9 mouse cellular contexts compared by ENCODE assay signal in genomic region chr8:128679909-128680308, GRCm38 (mm10). TPM values are rescaled to one million over a fixed set of nuclear protein-coding genes. Genes with fewer than 3 reads are reported as not detected.
DNase-seq lines count a peak whose midpoint lies in the region; TF ChIP-seq lines count a peak whose summit lies in the region.
"Had no signal": no experiment of that assay in that cellular context is flagged by ENCODE, and none has a peak within 500 bp of the region (broad histone marks: within the 10 kb centered on the region; RNA-seq: fewer than 3 reads in every experiment).

No protein-coding gene starts in this region.

- no peak overlapping the region for H3K9ac ChIP-seq in liver, adult 2 months (ENCODE audit: low read depth, low read length)

- H3K36me3 ChIP-seq in liver, adult 2 months (ENCODE audit: control insufficient read depth, insufficient read depth, low read length) = no peaks in the 10 kb centered on the region
- H3K36me3 ChIP-seq in myocyte (ENCODE audit: control insufficient read depth, insufficient read depth) = no peaks in the 10 kb centered on the region
- H3K36me3 ChIP-seq: G1E had no signal

- DNase-seq in liver, adult 2 months (ENCODE audit: extremely low read depth, low read depth, low spot score) = peak; percentile 57
- no peak for DNase-seq in liver
- DNase-seq in heart, adult 9 months (ENCODE audit: low spot score in 2 of 2) = peak; percentile 80 to 88
- peak; percentile 71 for DNase-seq in kidney, postnatal 10 days
- DNase-seq in cerebellum, postnatal 25 days = no peak
- DNase-seq in thymus, postnatal 0 days (ENCODE audit: low spot score) = no peak
- DNase-seq in cerebellum, postnatal 14 days = no peak

- 83% methylated on average over 2 of the region's 2 CpGs for WGBS in liver, adult 2 months

- peak overlapping the region; percentile 71 for H3K27ac ChIP-seq in liver, adult 2 months (replicated peaks; ENCODE audit: insufficient read depth, low read depth, low read length)

- H3K27me3 ChIP-seq in liver, adult 2 months (ENCODE audit: control insufficient read depth, insufficient read depth, low read length) = no peaks in the 10 kb centered on the region
- no peaks in the 10 kb centered on the region for H3K27me3 ChIP-seq in myocyte (ENCODE audit: control insufficient read depth, insufficient read depth, insufficient read length)

- peak overlapping the region; percentile 4 for H3K4me2 ChIP-seq in myocyte (ENCODE audit: low read depth)

- peaks cover 2% of the 10 kb centered on the region; the same call in 1 of the 2 replicates for H3K4me1 ChIP-seq in liver, adult 2 months (ENCODE audit: control insufficient read depth, insufficient read depth, low read length)

- H3K4me3 ChIP-seq in liver, adult 2 months (ENCODE audit: insufficient read depth, low read depth, low read length) = no peak overlapping the region
- no peak overlapping the region for H3K4me3 ChIP-seq in myocyte

- no peak overlapping the region for H3ac ChIP-seq in myocyte (ENCODE audit: control insufficient read depth, insufficient read length)

- no peak for TF ChIP-seq POLR2A in liver, adult 2 months (IDR thresholded peaks at IDR 0.05; ENCODE audit: extremely low read depth, insufficient read depth, low read length)
- TF ChIP-seq POLR2A in myocyte (IDR thresholded peaks at IDR 0.05; ENCODE audit: insufficient read length, low read depth) = no peak

- no peaks in the 10 kb centered on the region for H3K79me2 ChIP-seq in liver, adult 2 months (ENCODE audit: control insufficient read depth, insufficient read depth, low read length)
- H3K79me2 ChIP-seq in myocyte (ENCODE audit: control insufficient read depth, insufficient read depth) = no peaks in the 10 kb centered on the region

- no peak for TF ChIP-seq CTCF in liver, adult 2 months (IDR thresholded peaks at IDR 0.05; ENCODE audit: low read depth, low read length)

TF ChIP-seq in myocyte, 11 proteins besides CTCF, POLR2A, EP300 and RAD21:
- TF ChIP-seq MYOG (IDR thresholded peaks at IDR 0.05; ENCODE audit: control insufficient read depth in 1 of 3, insufficient read depth in 1 of 3, insufficient read length in 2 of 3, low read depth in 2 of 3) (no peak), SRF (IDR thresholded peaks at IDR 0.05; ENCODE audit: control insufficient read depth, insufficient read length, low read depth) (peak; percentile 80), TCF12 (IDR thresholded peaks at IDR 0.05; ENCODE audit: insufficient read depth, poor library complexity, severe bottlenecking) (no peak)

RNA-seq across cellular contexts. Expression of gene Itgb1, which starts 5.5 kb away (rescaled TPM):
- total RNA-seq in liver, adult 2 months (2014; rRNA removed) = 109 and 119 TPM in 2 replicates
- polyA plus RNA-seq in liver, adult 2 months (2012; rRNA removed) = 23.5 and 24.8 TPM in 2 replicates
- 232 TPM for polyA plus RNA-seq in myocyte (2012; fragmentation: generic; extraction: Trizol)
- 105 and 107 TPM in 2 replicates for polyA plus RNA-seq in thymus, postnatal 0 days (2015; fragmentation: Nextera tagmentation; extraction: Ambion mirVana)

Comparison
In these comparisons a context has a peak if more than half of its experiments do, and no peak if none do; other contexts are left out.
1. DNase-seq: peak in liver, adult 2 months (single experiment), heart, adult 9 months (2 of 2) and kidney, postnatal 10 days (single experiment); none in liver (single experiment), cerebellum, postnatal 25 days (0 of 2), thymus, postnatal 0 days (single experiment) and cerebellum, postnatal 14 days (0 of 2).